Mouse (Mus musculus) heart, embryonic 15.5 days (tissue): ENCODE results near the gene Apobec3. TPM values are rescaled to one million over a fixed set of nuclear protein-coding genes. Genes with fewer than 3 reads are reported as not detected.
"Not testable (repeated sequence)": the region's sequence is repeated elsewhere in the genome, so short reads cannot be mapped to it uniquely, and the experiment has no call there.

Source experiments
- ATAC-seq: fragments of 200-750 bp; cut with Nextera tagmentation; replicated peaks from 2 replicates; pipeline ENCODE4 v1.8.0; 2017; ENCODE audit warnings: low read depth, moderate TSS enrichment; ENCODE audit not compliant: insufficient number of reproducible peaks, insufficient read depth, low FRiP score
- H3K27ac ChIP-seq: fragments of 300-500 bp; sonication (generic); 2 replicates; pipeline ENCODE4 v1.5.1; 2015; ENCODE audit warnings: mild to moderate bottlenecking, inconsistent platforms
- H3K27me3 ChIP-seq: fragments of 300-500 bp; sonication (generic); 2 replicates; pipeline ENCODE4 v1.6.1; 2015; ENCODE audit warnings: inconsistent platforms
- H3K36me3 ChIP-seq: fragments of 300-500 bp; sonication (generic); 2 replicates; pipeline ENCODE4 v1.6.1; 2015; ENCODE audit warnings: mild to moderate bottlenecking, inconsistent platforms
- H3K4me1 ChIP-seq: fragments of 300-500 bp; sonication (generic); replicated peaks from 2 replicates; pipeline ENCODE4 v1.6.1; 2015; ENCODE audit warnings: inconsistent platforms
- H3K4me2 ChIP-seq: fragments of 300-500 bp; sonication (generic); 2 replicates; pipeline ENCODE4 v1.6.1; 2015; ENCODE audit warnings: inconsistent platforms, mild to moderate bottlenecking, moderate library complexity
- H3K4me3 ChIP-seq: fragments of 300-500 bp; sonication (generic); 2 replicates; pipeline ENCODE4 v1.5.1; 2015; ENCODE audit warnings: mild to moderate bottlenecking, inconsistent platforms
- H3K9ac ChIP-seq: fragments of 300-500 bp; sonication (generic); 2 replicates; pipeline ENCODE4 v1.6.1; 2015; ENCODE audit warnings: mild to moderate bottlenecking, inconsistent platforms
- H3K9me3 ChIP-seq: fragments of 300-500 bp; sonication (generic); replicated peaks from 2 replicates; pipeline ENCODE4 v1.6.1; 2016; ENCODE audit warnings: inconsistent platforms
- WGBS: fragments of 180-500 bp; shearing (Covaris S2); methylation state at CpG from one replicate; pipeline ENCODE4 v1.1.7; 2015; ENCODE audit warnings: mixed read lengths; 5-methylcytosine and 5-hydroxymethylcytosine counted together
- polyA plus RNA-seq: library from polyadenylated mRNA; unstranded; fragments of >200 nt; fragmentation: Nextera tagmentation; extraction: Ambion mirVana; gene quantifications from 2 replicates; pipeline ENCODE4 v1.2.1, GENCODE M21; 2015

Apobec3 gene
- polyA plus RNA-seq, 1 experiment from 2014 or later, result 13.8 TPM

GRCm38 (mm10) chr15:79909006-79909405 lies 17.5 kb downstream of the Apobec3 start:
- 83% methylated on average over 3 of the region's 3 CpGs for WGBS
- H3K27me3 ChIP-seq, H3K36me3 ChIP-seq, H3K4me2 ChIP-seq, ATAC-seq, H3K27ac ChIP-seq, H3K9ac ChIP-seq, H3K9me3 ChIP-seq, H3K4me3 ChIP-seq, H3K4me1 ChIP-seq: not testable (repeated sequence)

GRCm38 (mm10) chr15:79910812-79911211 lies 19.4 kb downstream of the Apobec3 start:
- H3K27me3 ChIP-seq, H3K4me3 ChIP-seq, H3K4me1 ChIP-seq, H3K27ac ChIP-seq, H3K9me3 ChIP-seq, H3K9ac ChIP-seq, H3K36me3 ChIP-seq, H3K4me2 ChIP-seq, ATAC-seq: not testable (repeated sequence)
- 71% methylated on average over 1 of the region's 1 CpGs for WGBS

GRCm38 (mm10) chr15:79911339-79911738 lies 19.9 kb downstream of the Apobec3 start:
- Histone ChIP-seq H3K9me3 (no peaks in the 10 kb centered on the region), H3K4me2 (no peak overlapping the region), H3K27me3 (no peaks in the 10 kb centered on the region), H3K4me1 (no peaks in the 10 kb centered on the region), H3K9ac (no peak overlapping the region), H3K36me3 (no peaks in the 10 kb centered on the region; the same call in 1 of the 2 replicates), H3K4me3 (no peak overlapping the region), H3K27ac (no peak overlapping the region)
- WGBS, result 77% methylated on average over 8 of the region's 8 CpGs
- no peak for ATAC-seq

- H3K9me3 ChIP-seq, result no peaks in the 10 kb centered on the region
- WGBS, result 74% methylated on average over 6 of the region's 6 CpGs
- no peaks in the 10 kb centered on the region; the same call in 1 of the 2 replicates for H3K36me3 ChIP-seq
- H3K9ac ChIP-seq, result no peak overlapping the region
- no peak overlapping the region for H3K4me3 ChIP-seq
- ATAC-seq, result no peak
- no peak overlapping the region for H3K4me2 ChIP-seq
- no peaks in the 10 kb centered on the region for H3K27me3 ChIP-seq
- H3K4me1 ChIP-seq, result no peaks in the 10 kb centered on the region
- no peak overlapping the region for H3K27ac ChIP-seq
Observed at GRCm38 (mm10) chr15:79913761-79914346, 22.4 kb downstream of the Apobec3 start.

- 81% methylated on average over 3 of the region's 3 CpGs for WGBS
- ATAC-seq, result no peak
- Histone ChIP-seq H3K9ac (no peak overlapping the region), H3K27ac (no peak overlapping the region), H3K4me2 (no peak overlapping the region), H3K27me3 (no peaks in the 10 kb centered on the region), H3K4me1 (no peaks in the 10 kb centered on the region), H3K4me3 (no peak overlapping the region), H3K9me3 (no peaks in the 10 kb centered on the region), H3K36me3 (no peaks in the 10 kb centered on the region; the same call in 1 of the 2 replicates)
Observed at GRCm38 (mm10) chr15:79914357-79914756, 22.9 kb downstream of the Apobec3 start.

GRCm38 (mm10) chr15:79916150-79916549 lies 24.7 kb downstream of the Apobec3 start:
- H3K27me3 ChIP-seq, result no peaks in the 10 kb centered on the region
- H3K9me3 ChIP-seq, result no peaks in the 10 kb centered on the region
- no peak overlapping the region for H3K4me2 ChIP-seq
- no peak for ATAC-seq
- H3K9ac ChIP-seq, result no peak overlapping the region
- 65% methylated on average over 5 of the region's 5 CpGs for WGBS
- no peaks in the 10 kb centered on the region for H3K4me1 ChIP-seq
- H3K27ac ChIP-seq, result no peak overlapping the region
- no peak overlapping the region for H3K4me3 ChIP-seq
- H3K36me3 ChIP-seq, result no peaks in the 10 kb centered on the region

- Histone ChIP-seq H3K4me3 (no peak overlapping the region), H3K9me3 (no peaks in the 10 kb centered on the region), H3K4me2 (no peak overlapping the region), H3K27ac (no peak overlapping the region), H3K36me3 (no peaks in the 10 kb centered on the region), H3K27me3 (no peaks in the 10 kb centered on the region), H3K9ac (no peak overlapping the region), H3K4me1 (no peaks in the 10 kb centered on the region)
- 89% methylated on average over 14 of the region's 14 CpGs for WGBS
- no peak for ATAC-seq
Observed at GRCm38 (mm10) chr15:79917111-79917720, 25.8 kb downstream of the Apobec3 start.

GRCm38 (mm10) chr15:79918485-79918884 lies 27.0 kb downstream of the Apobec3 start:
- no peak for ATAC-seq
- no peaks in the 10 kb centered on the region for H3K36me3 ChIP-seq
- 87% methylated on average over 16 of the region's 16 CpGs for WGBS
- H3K9me3 ChIP-seq, result no peaks in the 10 kb centered on the region
- no peak overlapping the region for H3K4me2 ChIP-seq
- H3K4me1 ChIP-seq, result no peaks in the 10 kb centered on the region
- no peaks in the 10 kb centered on the region for H3K27me3 ChIP-seq
- no peak overlapping the region for H3K4me3 ChIP-seq
- no peak overlapping the region for H3K9ac ChIP-seq
- no peak overlapping the region for H3K27ac ChIP-seq

GRCm38 (mm10) chr15:79919787-79920186 lies 28.3 kb downstream of the Apobec3 start:
- WGBS, result 43% methylated on average over 2 of the region's 2 CpGs

GRCm38 (mm10) chr15:79926856-79927416 lies 35.5 kb downstream of the Apobec3 start:
- H3K4me2 ChIP-seq, result peak overlapping the region; percentile 81
- peaks cover 16% of the 10 kb centered on the region for H3K4me1 ChIP-seq
- H3K27ac ChIP-seq, result peak overlapping the region; percentile 55
- H3K9ac ChIP-seq, result peak overlapping the region; percentile 67; the same call in 1 of the 2 replicates
- H3K4me3 ChIP-seq, result peak overlapping the region; percentile 66
- no peaks in the 10 kb centered on the region for H3K9me3 ChIP-seq
- no peaks in the 10 kb centered on the region for H3K36me3 ChIP-seq
- 74% methylated on average over 11 of the region's 11 CpGs for WGBS
- ATAC-seq, result no peak
- H3K27me3 ChIP-seq, result peaks cover 13% of the 10 kb centered on the region

More at GRCm38 (mm10) chr15:79919787-79920186, 28.3 kb downstream of the Apobec3 start:
- ATAC-seq, result no peak
- H3K9me3 ChIP-seq, result no peaks in the 10 kb centered on the region
- no peak overlapping the region for H3K27ac ChIP-seq
- no peak overlapping the region for H3K4me3 ChIP-seq
- H3K36me3 ChIP-seq, result no peaks in the 10 kb centered on the region
- no peaks in the 10 kb centered on the region for H3K27me3 ChIP-seq
- H3K4me2 ChIP-seq, result no peak overlapping the region
- H3K4me1 ChIP-seq, result no peaks in the 10 kb centered on the region
- H3K9ac ChIP-seq, result no peak overlapping the region

- Histone ChIP-seq H3K9me3 (no peaks in the 10 kb centered on the region), H3K27ac (peak overlapping the region; percentile 55), H3K4me3 (peak overlapping the region; percentile 66), H3K9ac (peak overlapping the region; percentile 67), H3K36me3 (no peaks in the 10 kb centered on the region), H3K27me3 (peaks cover 21% of the 10 kb centered on the region), H3K4me2 (peak overlapping the region; percentile 81), H3K4me1 (peaks cover 24% of the 10 kb centered on the region)
- peak; percentile 80 for ATAC-seq
- under 1% methylated on average over 29 of the region's 29 CpGs for WGBS
Observed at GRCm38 (mm10) chr15:79927637-79928122, 36.2 kb downstream of the Apobec3 start.
